ENCODE assay signal across 9 mouse cellular contexts in the genomic region with DNA sequence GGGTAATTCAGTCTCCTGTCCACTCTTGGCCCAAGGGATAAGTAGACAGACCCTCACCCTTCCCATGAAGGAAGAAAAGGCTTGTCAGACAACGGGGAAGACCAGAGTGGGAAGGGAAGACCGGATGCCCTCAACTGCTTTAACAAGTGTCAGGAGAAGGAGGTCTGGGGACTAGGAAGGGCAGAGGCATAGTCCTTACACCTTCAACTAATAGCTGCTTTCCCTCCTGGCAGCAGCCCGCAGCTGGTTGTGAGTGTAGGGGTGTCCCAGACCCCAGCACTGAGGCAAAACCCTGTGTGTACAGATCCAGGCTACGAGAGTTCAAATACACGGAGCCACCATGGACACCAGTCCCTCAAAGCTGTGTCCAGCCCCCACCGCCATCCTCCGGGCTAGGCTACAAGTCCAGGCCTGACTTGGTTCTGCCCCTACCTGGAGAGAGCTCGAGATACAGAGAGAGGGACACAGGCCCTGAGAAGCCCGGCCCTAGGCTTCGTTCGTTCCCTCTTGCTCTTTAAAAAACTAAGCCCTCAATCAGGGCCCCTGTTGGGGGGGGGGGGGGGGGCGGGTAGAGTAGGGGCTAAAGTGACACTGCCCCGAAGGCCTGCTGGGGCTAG. TPM values are rescaled to one million over a fixed set of nuclear protein-coding genes. Genes with fewer than 3 reads are reported as not detected.
DNase-seq lines count a peak whose midpoint lies in the region; ATAC-seq and TF ChIP-seq lines count a peak whose summit lies in the region.
"Had no signal": no experiment of that assay in that cellular context is flagged by ENCODE, and none has a peak within 500 bp of the region (broad histone marks: within the 10 kb centered on the region; RNA-seq: fewer than 3 reads in every experiment).

No protein-coding gene starts in this region.

- no peaks in the 10 kb centered on the region for H3K27me3 ChIP-seq in testis, adult 2 months (ENCODE audit: control insufficient read depth, insufficient read depth, low read length)
- 0 out of 2 replicates have a peak, but pooled peaks cover 10% of the 10 kb centered on the region for H3K27me3 ChIP-seq in forebrain, embryonic 14.5 days (replicated peaks; ENCODE audit: control insufficient read depth, insufficient read depth, low read length)
- H3K27me3 ChIP-seq in limb, embryonic 12.5 days: no peaks in the 10 kb centered on the region; the same call in 1 of the 2 replicates
- no peaks in the 10 kb centered on the region for H3K27me3 ChIP-seq in stomach, embryonic 14.5 days (ENCODE audit: control insufficient read depth, insufficient read depth, low read length)

- TF ChIP-seq CTCF in testis, adult 2 months (IDR thresholded peaks at IDR 0.05; ENCODE audit: control insufficient read depth, insufficient read depth, insufficient replicate concordance, low read depth, low read length): no peak

- WGBS in forebrain, embryonic 14.5 days: 8% methylated on average over 13 of the region's 13 CpGs
- WGBS in limb, embryonic 12.5 days: 6% methylated on average over 12 of the region's 13 CpGs
- WGBS in stomach, embryonic 14.5 days: 8% methylated on average over 13 of the region's 13 CpGs

- peaks cover 15% of the 10 kb centered on the region for H3K4me1 ChIP-seq in testis, adult 2 months (ENCODE audit: control insufficient read depth, insufficient read depth, low read length)
- peaks cover 15% of the 10 kb centered on the region; the same call in 1 of the 2 replicates for H3K4me1 ChIP-seq in forebrain, embryonic 14.5 days (ENCODE audit: control insufficient read depth, insufficient read depth, low read length)
- H3K4me1 ChIP-seq in limb, embryonic 12.5 days (replicated peaks): peaks cover 63% of the 10 kb centered on the region
- H3K4me1 ChIP-seq in stomach, embryonic 14.5 days (ENCODE audit: control insufficient read depth, insufficient read depth, low read length): peaks cover 60% of the 10 kb centered on the region

- no peak for TF ChIP-seq POLR2A in testis, adult 2 months (IDR thresholded peaks at IDR 0.05; ENCODE audit: control insufficient read depth, low read depth, low read length)

- peak overlapping the region; percentile 65; the same call in 1 of the 2 replicates for H3K9ac ChIP-seq in forebrain, embryonic 14.5 days (ENCODE audit: low read length)
- peak overlapping the region; percentile 97 for H3K9ac ChIP-seq in limb, embryonic 12.5 days (replicated peaks)
- H3K9ac ChIP-seq in stomach, embryonic 14.5 days (replicated peaks; ENCODE audit: low read depth, low read length): peak overlapping the region; percentile 97

- peak overlapping the region; percentile 75 for H3K4me3 ChIP-seq in testis, adult 2 months (ENCODE audit: control insufficient read depth, low read depth, low read length)
- H3K4me3 ChIP-seq in forebrain, embryonic 14.5 days (ENCODE audit: low read depth, low read length): peak overlapping the region; percentile 59
- peak overlapping the region; percentile 93 for H3K4me3 ChIP-seq in limb, embryonic 12.5 days (replicated peaks)
- H3K4me3 ChIP-seq in stomach, embryonic 14.5 days (ENCODE audit: low read depth, low read length): peak overlapping the region; percentile 94

- H3K36me3 ChIP-seq in testis, adult 2 months (ENCODE audit: control insufficient read depth, insufficient read depth, low read length): no peaks in the 10 kb centered on the region
- H3K36me3 ChIP-seq in forebrain, embryonic 14.5 days (ENCODE audit: control insufficient read depth, insufficient read depth, low read length): no peaks in the 10 kb centered on the region
- no peaks in the 10 kb centered on the region for H3K36me3 ChIP-seq in limb, embryonic 12.5 days
- H3K36me3 ChIP-seq in stomach, embryonic 14.5 days (ENCODE audit: control insufficient read depth, insufficient read depth, low read length): peaks cover 7% of the 10 kb centered on the region; the same call in 1 of the 2 replicates

- no peak for DNase-seq in testis, postnatal 14 days (ENCODE audit: low spot score)
- DNase-seq in forebrain, embryonic 14.5 days (ENCODE audit: low spot score): no peak
- no peak for DNase-seq in T-cell, adult 2 months (ENCODE audit: low spot score)
- no peak for DNase-seq in layer of hippocampus, adult 9-11 months
- DNase-seq in cerebellum, postnatal 4 days (ENCODE audit: low spot score in 2 of 2): no peak
- DNase-seq: cerebellum, adult 11 months had no signal

- no peaks in the 10 kb centered on the region for H3K9me3 ChIP-seq in forebrain, embryonic 14.5 days (replicated peaks; ENCODE audit: control insufficient read depth, low read length)
- no peaks in the 10 kb centered on the region for H3K9me3 ChIP-seq in limb, embryonic 12.5 days
- H3K9me3 ChIP-seq in stomach, embryonic 14.5 days (ENCODE audit: control insufficient read depth, low read depth, low read length): no peaks in the 10 kb centered on the region

- peak overlapping the region; percentile 81 for H3K4me2 ChIP-seq in forebrain, embryonic 14.5 days (ENCODE audit: low read length)
- H3K4me2 ChIP-seq in limb, embryonic 12.5 days: peak overlapping the region; percentile 91
- H3K4me2 ChIP-seq in stomach, embryonic 14.5 days (replicated peaks; ENCODE audit: low read depth, low read length): peak overlapping the region; percentile 76

- no peak overlapping the region for H3K27ac ChIP-seq in testis, adult 2 months (ENCODE audit: control insufficient read depth, insufficient read depth, low read depth, low read length)
- no peak overlapping the region for H3K27ac ChIP-seq in forebrain, embryonic 14.5 days (ENCODE audit: low read depth, low read length)
- peak overlapping the region; percentile 99 for H3K27ac ChIP-seq in limb, embryonic 12.5 days
- H3K27ac ChIP-seq in stomach, embryonic 14.5 days (ENCODE audit: low read length): peak overlapping the region; percentile 100

- no peak for ATAC-seq in forebrain, embryonic 14.5 days
- ATAC-seq in limb, embryonic 12.5 days (ENCODE audit: insufficient number of reproducible peaks, insufficient read depth, low FRiP score, low TSS enrichment, low read depth): no peak
- ATAC-seq in stomach, embryonic 14.5 days (ENCODE audit: insufficient number of reproducible peaks, insufficient read depth, low FRiP score, low read depth): no peak

RNA-seq across cellular contexts. Expression of gene Tead3, which starts 1.2 kb away (rescaled TPM):
- 3.2 and 4.3 TPM in 2 replicates for polyA plus RNA-seq in testis, adult 2 months (2012; rRNA removed)
- polyA plus RNA-seq in forebrain, embryonic 14.5 days (2014; fragmentation: Nextera tagmentation; extraction: Ambion mirVana): 1.8 and 2.4 TPM in 2 replicates
- polyA plus RNA-seq in limb, embryonic 12.5 days (2016; fragmentation: Nextera tagmentation; extraction: Ambion mirVana): 11.3 and 13.2 TPM in 2 replicates
- 15.7 and 16.0 TPM in 2 replicates for polyA plus RNA-seq in stomach, embryonic 14.5 days (2014; fragmentation: Nextera tagmentation; extraction: Ambion mirVana)

RNA-seq across cellular contexts. Expression of gene Tulp1, which starts 15.7 kb away (rescaled TPM):
- polyA plus RNA-seq in testis, adult 2 months (2012; rRNA removed): 0.12 and 0.36 TPM in 2 replicates
- polyA plus RNA-seq in forebrain, embryonic 14.5 days (2014; fragmentation: Nextera tagmentation; extraction: Ambion mirVana): 1.3 and 1.5 TPM in 2 replicates
- polyA plus RNA-seq in limb, embryonic 12.5 days (2016; fragmentation: Nextera tagmentation; extraction: Ambion mirVana): 6.3 and 8.6 TPM in 2 replicates
- polyA plus RNA-seq in stomach, embryonic 14.5 days (2014; fragmentation: Nextera tagmentation; extraction: Ambion mirVana): 5.2 and 6.6 TPM in 2 replicates

RNA-seq across cellular contexts. Expression of gene Rpl10a, which starts 21.1 kb away (rescaled TPM):
- polyA plus RNA-seq in testis, adult 2 months (2012; rRNA removed): 444 and 603 TPM in 2 replicates
- polyA plus RNA-seq in forebrain, embryonic 14.5 days (2014; fragmentation: Nextera tagmentation; extraction: Ambion mirVana): 360 and 532 TPM in 2 replicates
- 535 and 537 TPM in 2 replicates for polyA plus RNA-seq in limb, embryonic 12.5 days (2016; fragmentation: Nextera tagmentation; extraction: Ambion mirVana)
- 797 and 911 TPM in 2 replicates for polyA plus RNA-seq in stomach, embryonic 14.5 days (2014; fragmentation: Nextera tagmentation; extraction: Ambion mirVana)

RNA-seq across cellular contexts. Expression of gene Fance, which starts 36.1 kb away (rescaled TPM):
- polyA plus RNA-seq in testis, adult 2 months (2012; rRNA removed): 4.3 and 4.4 TPM in 2 replicates
- 21.7 and 24.5 TPM in 2 replicates for polyA plus RNA-seq in forebrain, embryonic 14.5 days (2014; fragmentation: Nextera tagmentation; extraction: Ambion mirVana)
- 36.5 and 44.5 TPM in 2 replicates for polyA plus RNA-seq in limb, embryonic 12.5 days (2016; fragmentation: Nextera tagmentation; extraction: Ambion mirVana)
- 26.5 and 29.9 TPM in 2 replicates for polyA plus RNA-seq in stomach, embryonic 14.5 days (2014; fragmentation: Nextera tagmentation; extraction: Ambion mirVana)

Comparison
In these comparisons a context has a peak if more than half of its experiments do, and no peak if none do; other contexts are left out.
1. H3K27ac ChIP-seq: peak in limb, embryonic 12.5 days (single experiment) and stomach, embryonic 14.5 days (single experiment); none in testis, adult 2 months (single experiment) and forebrain, embryonic 14.5 days (single experiment).
2. Peak in every context shown above with its lines, with median percentiles within 50 percentile points of each other: H3K4me3 ChIP-seq, H3K4me2 ChIP-seq and H3K9ac ChIP-seq.